Mouse (Mus musculus) liver, adult 2 months (tissue): Measurements from ENCODE around the gene Hes5. TPM values are rescaled to one million over a fixed set of nuclear protein-coding genes. Genes with fewer than 3 reads are reported as not detected.
A peak's percentile ranks its signal among the peaks of the same experiment; 100 is the strongest.

Experiments
- DNase-seq: peaks from one replicate; pipeline ENCODE4 v3.0.0-alpha.2; 2011; ENCODE audit warnings: low read depth, low spot score; ENCODE audit errors: extremely low read depth
- H3K27ac ChIP-seq: fragments of 200-500 bp; replicated peaks from 2 replicates; pipeline ENCODE4 v1.5.1; 2012; ENCODE audit warnings: low read depth, mild to moderate bottlenecking, control low read depth, inconsistent platforms, low read length; ENCODE audit not compliant: insufficient read depth
- H3K27me3 ChIP-seq: fragments of 200-500 bp; 2 replicates; pipeline ENCODE4 v1.6.1; 2012; ENCODE audit warnings: mild to moderate bottlenecking, moderate library complexity, low read length, inconsistent platforms; ENCODE audit not compliant: control insufficient read depth, insufficient read depth
- H3K36me3 ChIP-seq: fragments of 200-500 bp; 2 replicates; pipeline ENCODE4 v1.6.1; 2012; ENCODE audit warnings: low read length, inconsistent platforms; ENCODE audit not compliant: control insufficient read depth, insufficient read depth
- H3K4me1 ChIP-seq: fragments of 200-500 bp; 2 replicates; pipeline ENCODE4 v1.6.1; 2011; ENCODE audit warnings: low read length; ENCODE audit not compliant: control insufficient read depth, insufficient read depth
- H3K4me3 ChIP-seq: fragments of 200-500 bp; 2 replicates; pipeline ENCODE4 v1.5.1; 2011; ENCODE audit warnings: low read depth, mild to moderate bottlenecking, control low read depth, low read length, moderate library complexity; ENCODE audit not compliant: insufficient read depth
- H3K79me2 ChIP-seq: fragments of 200-500 bp; 2 replicates; pipeline ENCODE4 v1.6.1; 2012; ENCODE audit warnings: inconsistent platforms, mild to moderate bottlenecking, low read length, moderate library complexity; ENCODE audit not compliant: control insufficient read depth, insufficient read depth
- H3K9ac ChIP-seq: fragments of 200-500 bp; 2 replicates; pipeline ENCODE4 v1.6.1; 2012; ENCODE audit warnings: low read depth, mild to moderate bottlenecking, control low read depth, inconsistent platforms, low read length
- CTCF ChIP-seq: fragments of 200-500 bp; IDR thresholded peaks from 2 replicates; pipeline ENCODE4 v1.5.1; 2011; ENCODE audit warnings: low read depth, low read length, control low read depth
- POLR2A ChIP-seq: fragments of 200-500 bp; IDR thresholded peaks from 2 replicates; pipeline ENCODE4 v1.6.1; 2011; ENCODE audit warnings: low read length, control low read depth; ENCODE audit not compliant: insufficient read depth; ENCODE audit errors: extremely low read depth
- WGBS: fragments of 180-500 bp; shearing (Covaris S2); methylation state at CpG from one replicate; pipeline ENCODE4 v1.1.7; 2018; 5-methylcytosine and 5-hydroxymethylcytosine counted together
- polyA plus RNA-seq: library from polyadenylated mRNA; depleted of rRNA; stranded (reverse); fragments of >200 nt; gene quantifications from 2 replicates; pipeline ENCODE4 v1.2.3, GENCODE M21; 2012
- total RNA-seq: library from RNA; depleted of rRNA; stranded (reverse); fragments of >200 nt; gene quantifications from 2 replicates; pipeline ENCODE4 v1.2.3, GENCODE M21; 2014

Gene Hes5
- total and polyA plus RNA-seq, 2 experiments = not detected

DNA sequence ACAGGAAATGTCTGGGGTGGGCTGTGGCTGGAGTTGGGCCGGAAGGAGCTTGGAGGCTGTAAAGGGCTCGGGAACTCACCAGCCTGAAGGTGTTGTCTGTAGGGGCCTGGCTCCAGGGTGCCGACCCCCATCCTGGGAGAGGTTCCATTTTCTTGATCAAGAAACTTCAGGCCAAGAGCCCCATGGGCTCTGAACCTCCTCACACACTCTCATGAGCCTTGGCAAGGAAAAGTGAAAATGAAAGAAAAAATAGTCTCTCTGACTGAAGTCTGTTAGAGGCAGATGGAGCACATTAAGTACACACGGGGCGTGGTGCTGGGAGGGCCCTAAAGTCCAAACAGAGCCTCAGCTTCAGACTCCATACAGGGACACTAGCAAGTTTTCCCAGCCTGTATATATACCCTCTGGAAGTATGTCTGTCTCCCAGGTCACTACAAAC lies 32.8 kb upstream of the Hes5 start:
- Histone ChIP-seq H3K9ac (peak overlapping the region; percentile 78), H3K79me2 (no peaks in the 10 kb centered on the region; the same call in 1 of the 2 replicates), H3K27me3 (no peaks in the 10 kb centered on the region), H3K4me1 (peaks cover 14% of the 10 kb centered on the region), H3K27ac (peak overlapping the region; percentile 85), H3K4me3 (peak overlapping the region; percentile 72), H3K36me3 (no peaks in the 10 kb centered on the region)
- DNase-seq = peak; percentile 86
- no peak for TF ChIP-seq CTCF
- no peak for TF ChIP-seq POLR2A
- 6% methylated on average over 5 of the region's 5 CpGs for WGBS

DNA sequence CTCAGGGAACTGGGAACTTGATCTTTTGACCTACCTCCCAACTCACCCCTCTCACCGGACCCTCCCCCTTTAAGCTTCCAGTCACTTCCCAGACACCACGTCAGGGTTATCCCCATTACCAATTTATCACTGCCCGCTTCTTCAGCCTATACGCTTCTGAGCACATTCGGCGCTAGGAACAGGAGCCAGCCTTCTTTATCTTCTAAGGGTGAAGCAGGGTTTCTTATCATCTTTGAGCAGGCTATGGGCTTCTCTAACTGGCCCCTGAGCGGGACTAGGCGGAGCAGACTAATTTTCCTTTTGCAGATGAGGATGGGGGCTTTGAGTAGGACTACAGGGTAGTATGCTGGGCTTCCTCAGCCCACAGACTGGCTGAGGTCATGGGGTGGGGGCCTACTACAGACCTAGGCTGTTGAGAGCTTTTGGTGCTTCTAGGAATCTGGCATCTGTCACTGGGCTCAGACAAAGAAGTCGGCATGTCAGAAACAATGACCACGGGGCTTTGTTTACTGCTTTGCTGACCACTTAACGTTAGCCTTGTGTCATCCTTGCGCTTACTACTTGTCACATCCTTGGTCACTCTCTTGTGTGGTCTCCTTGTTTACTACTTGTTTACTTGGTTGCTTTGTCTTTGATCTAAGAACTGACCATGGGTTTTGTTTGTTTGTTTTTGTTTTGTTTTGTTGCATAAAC lies 32.2 kb upstream of the Hes5 start, which contains the start of gene Tnfrsf14:
Gene Tnfrsf14, minus strand, starts transcription at position 169 of the 693 bp plus-strand sequence.
- Histone ChIP-seq H3K79me2 (no peaks in the 10 kb centered on the region; the same call in 1 of the 2 replicates), H3K4me3 (peak within 1 kb of the TSS; percentile 72), H3K27me3 (no peaks in the 10 kb centered on the region), H3K4me1 (peaks cover 17% of the 10 kb centered on the region), H3K36me3 (no peaks in the 10 kb centered on the region), H3K9ac (peak within 1 kb of the TSS; percentile 78), H3K27ac (peak within 1 kb of the TSS; percentile 85)
- no peak for TF ChIP-seq CTCF
- no peak for TF ChIP-seq POLR2A
- WGBS = 55% methylated on average over 12 of the region's 12 CpGs
- DNase-seq = no peak

DNA sequence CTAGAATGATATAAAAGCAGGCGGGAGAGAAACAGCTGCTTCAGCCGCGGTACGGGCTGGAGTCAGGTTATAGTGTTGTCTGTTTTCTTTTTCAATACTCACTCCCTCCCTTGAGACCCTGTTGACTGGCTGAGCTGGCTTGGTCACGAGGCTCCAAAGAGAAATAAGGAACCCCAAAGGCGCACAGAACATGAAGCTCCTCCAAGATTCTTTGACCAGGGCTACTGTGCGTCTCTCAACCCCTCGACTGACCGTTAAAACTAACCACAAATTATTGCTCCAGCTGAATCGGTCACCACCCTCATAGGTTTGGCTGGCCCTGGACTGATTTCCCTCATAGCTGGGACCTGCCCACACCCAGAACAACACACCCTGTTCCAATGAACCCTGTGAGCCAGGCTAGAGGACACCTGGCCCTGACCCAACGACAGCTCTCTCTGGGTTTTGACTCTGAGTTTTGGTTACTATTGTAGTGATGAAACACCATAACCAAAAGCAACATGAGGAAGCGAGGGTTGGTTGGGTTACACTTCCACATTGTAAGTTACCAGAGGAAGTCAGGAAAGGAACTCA lies 31.5 kb upstream of the Hes5 start:
- Histone ChIP-seq H3K4me3 (no peak overlapping the region), H3K9ac (no peak overlapping the region), H3K79me2 (no peaks in the 10 kb centered on the region; the same call in 1 of the 2 replicates), H3K27me3 (no peaks in the 10 kb centered on the region), H3K36me3 (no peaks in the 10 kb centered on the region), H3K4me1 (peaks cover 21% of the 10 kb centered on the region), H3K27ac (peak overlapping the region; percentile 62)
- peak; percentile 89 for DNase-seq
- 51% methylated on average over 12 of the region's 12 CpGs for WGBS
- TF ChIP-seq CTCF (no peak), POLR2A (no peak)

DNA sequence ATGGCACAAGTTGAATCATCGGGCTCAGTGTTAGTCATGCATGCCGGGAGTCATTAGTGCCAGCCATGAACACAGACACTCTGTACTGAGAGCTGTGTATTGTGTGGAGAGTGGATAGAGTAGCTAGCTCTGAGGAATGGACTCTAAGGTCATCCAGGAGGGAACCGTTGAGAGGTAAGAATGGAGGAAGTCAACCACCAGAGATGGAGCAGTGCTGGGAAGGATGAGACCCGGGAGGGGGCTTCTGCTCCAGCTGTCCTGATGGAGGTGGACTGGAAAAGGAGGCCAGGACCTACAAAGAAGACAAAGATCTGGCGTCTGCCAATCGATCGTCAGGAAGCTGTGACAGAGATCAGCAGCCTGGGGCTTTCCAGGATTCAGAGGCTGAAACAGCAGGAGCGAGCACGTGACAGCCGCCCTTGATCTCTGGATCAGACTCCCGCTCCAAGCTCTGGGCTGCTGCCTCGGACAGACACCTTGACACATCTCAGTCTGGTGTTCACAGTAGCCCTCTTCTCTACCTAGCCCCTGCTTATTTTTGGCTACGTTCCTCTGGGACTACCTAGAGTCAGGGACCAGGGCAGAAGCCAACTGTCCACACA lies 27.3 kb upstream of the Hes5 start:
- H3K9ac ChIP-seq = no peak overlapping the region
- 48% methylated on average over 13 of the region's 13 CpGs for WGBS
- no peak overlapping the region for H3K4me3 ChIP-seq
- no peak overlapping the region for H3K27ac ChIP-seq
- no peak for TF ChIP-seq POLR2A
- TF ChIP-seq CTCF = no peak
- no peaks in the 10 kb centered on the region for H3K79me2 ChIP-seq
- DNase-seq = peak; percentile 77
- no peaks in the 10 kb centered on the region for H3K27me3 ChIP-seq
- H3K36me3 ChIP-seq = no peaks in the 10 kb centered on the region
- H3K4me1 ChIP-seq = peaks cover 13% of the 10 kb centered on the region

DNA sequence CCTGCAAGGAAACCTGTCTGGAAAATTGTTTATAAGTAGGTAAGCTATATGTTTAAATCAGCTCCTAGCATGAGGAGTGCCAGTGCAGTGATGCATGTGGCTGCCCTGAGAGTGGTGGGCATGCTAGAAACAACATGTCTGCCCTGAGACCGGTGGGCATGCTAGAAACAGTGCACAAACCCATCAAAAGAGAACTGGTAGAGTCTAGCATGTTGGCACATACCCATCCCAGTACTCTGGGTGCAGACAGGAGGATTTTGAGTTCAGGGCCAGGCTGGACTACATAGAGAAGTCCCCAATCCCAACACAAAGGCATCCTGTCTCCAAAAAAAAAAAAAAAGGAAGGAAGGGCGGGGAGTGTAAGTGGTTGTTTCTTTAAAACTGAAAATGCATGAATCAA lies 25.9 kb upstream of the Hes5 start:
- no peaks in the 10 kb centered on the region for H3K36me3 ChIP-seq
- WGBS = 83% methylated on average over 2 of the region's 2 CpGs
- TF ChIP-seq POLR2A (no peak), CTCF (no peak)
- H3K4me3 ChIP-seq = no peak overlapping the region
- no peaks in the 10 kb centered on the region for H3K27me3 ChIP-seq
- no peaks in the 10 kb centered on the region for H3K79me2 ChIP-seq
- H3K9ac ChIP-seq = no peak overlapping the region
- H3K4me1 ChIP-seq = peaks cover 6% of the 10 kb centered on the region
- peak; percentile 33 for DNase-seq
- peak overlapping the region; percentile 38; the same call in 1 of the 2 replicates for H3K27ac ChIP-seq

- Histone ChIP-seq H3K4me1 (peaks cover 6% of the 10 kb centered on the region), H3K27me3 (no peaks in the 10 kb centered on the region), H3K9ac (no peak overlapping the region), H3K27ac (no peak overlapping the region), H3K79me2 (no peaks in the 10 kb centered on the region), H3K36me3 (no peaks in the 10 kb centered on the region), H3K4me3 (no peak overlapping the region)
- 0 out of 2 replicates have a peak, but pooled peaks have one; percentile 15 for TF ChIP-seq CTCF
- no peak for TF ChIP-seq POLR2A
- DNase-seq = no peak
- WGBS = 93% methylated on average over 7 of the region's 7 CpGs
Observed at GRCm38 (mm10) chr4:154935788-154936187, 24.9 kb upstream of the Hes5 start.
